Mouse (Mus musculus): ENCODE data around the gene Snapc1. TPM values are rescaled to one million over a fixed set of nuclear protein-coding genes. Genes with fewer than 3 reads are reported as not detected.

Snapc1 gene
- total RNA-seq, 2 experiments from 2014 or later = 22.6 to 25.0 TPM

GRCm38 (mm10) chr12:73988393-73989008 is 24.2 kb downstream of the Snapc1 start:
- DNase-seq (ENCODE audit: low spot score in 2 of 2) = no peak

GRCm38 (mm10) chr12:73989594-73989993 is 25.3 kb downstream of the Snapc1 start:
- peak; percentile 30 to 53 for DNase-seq (ENCODE audit: low spot score in 2 of 2)

GRCm38 (mm10) chr12:73996906-73997296 is 32.6 kb downstream of the Snapc1 start:
- no peak for DNase-seq (ENCODE audit: low spot score in 2 of 2)

GRCm38 (mm10) chr12:73997297-73998127 is 33.2 kb downstream of the Snapc1 start, which contains the start of gene Syt16:
Gene Syt16, plus strand, starts transcription at chr12:73997661.
- DNase-seq (ENCODE audit: low spot score in 2 of 2) = no peak

- DNase-seq (ENCODE audit: low spot score in 2 of 2) = no peak
Observed at GRCm38 (mm10) chr12:73998128-73998456, 33.8 kb downstream of the Snapc1 start.

GRCm38 (mm10) chr12:74002449-74002848 is 38.2 kb downstream of the Snapc1 start:
- no peak for DNase-seq (ENCODE audit: low spot score in 2 of 2)

- DNase-seq (ENCODE audit: low spot score in 2 of 2) = peak; percentile 19 to 28
Observed at GRCm38 (mm10) chr12:74009448-74009911, 45.2 kb downstream of the Snapc1 start.

- DNase-seq (ENCODE audit: low spot score in 2 of 2) = peak; percentile 86 to 89
Observed at GRCm38 (mm10) chr12:74013739-74014138, 49.5 kb downstream of the Snapc1 start.

- DNase-seq (ENCODE audit: low spot score in 2 of 2) = peak; percentile 45
Observed at GRCm38 (mm10) chr12:74014739-74015270, 50.5 kb downstream of the Snapc1 start.

- no peak for DNase-seq (ENCODE audit: low spot score in 2 of 2)
Observed at GRCm38 (mm10) chr12:74015491-74015890, 51.2 kb downstream of the Snapc1 start.

GRCm38 (mm10) chr12:74023260-74023659 is 59.0 kb downstream of the Snapc1 start:
- no peak for DNase-seq (ENCODE audit: low spot score in 2 of 2)

GRCm38 (mm10) chr12:74024912-74025311 is 60.6 kb downstream of the Snapc1 start:
- DNase-seq (ENCODE audit: low spot score in 2 of 2) = no peak

Other genes with a start within 250 kb of the Snapc1 start
- 10 to 100 TPM; 52.9 to 66.1 TPM for gene Hif1a, start 63.1 kb upstream of the Snapc1 start, total RNA-seq (2021)
- gene Gm49321, start 26.8 kb upstream of the Snapc1 start, total RNA-seq (2021) = 1 to 10 TPM; 6.5 to 9.2 TPM
- under 1 TPM; 0.30 to 0.32 TPM for gene Syt16, start 33.2 kb downstream of the Snapc1 start, total RNA-seq (2021)

Data from adrenal gland, adult 18-20 months (tissue).